Mouse (Mus musculus): ENCODE results near the gene 2410002F23Rik. TPM values are rescaled to one million over a fixed set of nuclear protein-coding genes. Genes with fewer than 3 reads are reported as not detected.

2410002F23Rik gene
- polyA plus RNA-seq (2015; fragmentation: Nextera tagmentation; extraction: Ambion mirVana), result 76.2 and 139 TPM in 2 replicates

DNA sequence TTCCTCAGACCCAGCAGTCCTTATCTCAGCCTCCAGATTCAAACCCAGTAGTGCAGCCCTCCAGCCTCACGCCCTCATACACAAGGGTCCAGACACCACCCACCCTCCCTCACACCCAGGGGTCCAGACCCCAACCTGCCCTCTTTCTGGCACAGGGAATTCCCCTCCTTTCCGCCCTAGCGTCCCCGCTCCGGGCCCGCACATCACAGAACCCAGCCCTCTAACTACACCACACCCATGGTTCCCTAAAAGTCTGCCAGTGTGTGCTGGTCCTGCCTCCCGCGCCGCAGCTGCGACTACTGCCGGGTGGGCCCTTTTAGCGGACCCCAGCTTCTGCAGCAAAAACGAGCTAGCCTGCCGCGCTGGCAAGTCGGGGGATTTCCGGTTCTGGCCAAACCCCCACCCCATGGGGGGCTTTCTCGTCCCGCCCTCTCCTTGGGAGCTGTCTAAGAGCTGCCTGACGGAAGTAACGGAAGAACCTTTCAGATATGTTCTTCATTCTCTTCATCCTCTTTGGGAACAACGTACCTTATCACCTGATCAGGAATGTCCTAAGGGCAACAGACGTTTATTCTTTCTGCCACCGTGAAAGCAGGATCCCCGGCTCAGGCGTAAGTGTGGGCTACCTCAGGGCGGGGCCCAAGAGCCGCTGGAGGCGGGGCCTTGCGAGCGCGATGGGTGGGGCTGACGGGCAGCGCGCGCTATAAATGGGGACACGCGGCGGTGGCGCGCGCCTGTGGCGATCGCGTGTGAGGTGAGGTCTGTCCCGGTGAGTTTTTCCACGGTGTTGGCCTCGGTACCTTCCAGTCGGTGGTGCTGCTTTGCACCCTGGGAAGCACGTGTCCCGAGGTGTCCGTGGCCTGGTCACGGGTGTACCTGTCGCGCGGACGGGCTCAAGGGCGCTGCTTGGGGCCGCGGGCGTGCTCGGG lies at the start of gene 2410002F23Rik, which contains the start of gene 1700028J19Rik:
2410002F23Rik (plus strand) TSS at position 668 of the 929 bp plus-strand sequence.
1700028J19Rik (minus strand) TSS at position 641 of the 929 bp plus-strand sequence.

DNA sequence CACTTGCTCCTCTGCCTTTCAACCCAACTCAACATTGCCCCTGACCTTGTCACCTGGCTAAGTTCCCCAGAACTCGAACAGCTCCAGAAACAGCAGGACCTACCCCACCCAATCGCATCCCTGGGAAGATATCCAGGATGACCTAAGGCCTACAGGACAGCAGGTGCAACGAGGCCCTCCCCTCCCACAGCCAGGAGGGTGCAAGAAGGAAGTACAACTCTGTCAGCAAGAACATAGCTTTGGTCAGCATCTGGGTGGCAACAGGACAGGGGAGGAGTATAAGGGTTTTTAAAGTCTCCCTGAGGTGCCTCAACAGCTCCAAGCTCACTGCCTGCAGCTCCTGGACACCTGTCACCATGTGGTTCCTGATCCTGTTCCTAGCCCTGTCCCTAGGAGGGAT lies 48.6 kb upstream of the 2410002F23Rik start, which contains the start of gene Klk1b3:
Klk1b3 (plus strand) TSS at position 301 of the 400 bp plus-strand sequence.

DNA sequence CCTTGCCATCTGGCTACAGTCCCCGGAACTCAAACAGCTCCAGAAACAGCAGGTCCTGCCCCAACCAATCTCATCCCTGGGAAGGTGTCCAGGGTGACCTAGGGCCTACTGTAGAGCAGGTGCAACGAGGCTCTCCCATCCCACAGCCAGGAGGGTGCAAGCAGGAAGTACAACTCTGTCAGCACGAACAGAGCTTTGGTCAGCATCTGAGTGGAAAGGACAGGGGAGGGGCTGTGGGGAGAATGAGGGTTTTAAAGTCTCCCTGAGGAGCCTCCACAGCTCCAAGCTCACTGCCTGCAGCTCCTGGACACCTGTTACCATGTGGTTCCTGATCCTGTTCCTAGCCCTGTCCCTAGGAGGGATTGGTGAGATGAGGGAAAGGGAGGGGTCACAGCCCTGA lies 39.4 kb upstream of the 2410002F23Rik start, which contains the start of gene Klk1b4:
Klk1b4 (plus strand) TSS at position 301 of the 400 bp plus-strand sequence.

DNA sequence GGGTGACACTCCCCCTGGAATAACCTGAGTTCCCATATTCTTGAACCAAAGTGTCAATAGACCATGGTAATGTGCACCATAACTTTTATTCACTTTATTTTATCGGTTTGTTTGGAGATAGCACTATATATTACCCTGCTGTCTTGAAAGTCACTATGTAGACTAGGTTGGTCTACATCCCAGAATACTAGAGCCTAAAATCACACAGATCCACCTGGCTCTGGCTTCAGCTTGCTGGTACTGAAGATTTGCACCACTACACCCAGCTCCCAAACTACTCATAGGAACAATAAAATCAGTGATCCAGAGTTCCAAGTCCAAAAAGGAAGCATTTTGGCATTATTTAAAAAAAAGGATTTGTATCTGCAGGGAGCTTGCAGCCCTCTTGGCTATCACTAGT lies 30.9 kb upstream of the 2410002F23Rik start, which contains the start of gene Klk1b5:
Klk1b5 (plus strand) TSS at position 301 of the 400 bp plus-strand sequence.

DNA sequence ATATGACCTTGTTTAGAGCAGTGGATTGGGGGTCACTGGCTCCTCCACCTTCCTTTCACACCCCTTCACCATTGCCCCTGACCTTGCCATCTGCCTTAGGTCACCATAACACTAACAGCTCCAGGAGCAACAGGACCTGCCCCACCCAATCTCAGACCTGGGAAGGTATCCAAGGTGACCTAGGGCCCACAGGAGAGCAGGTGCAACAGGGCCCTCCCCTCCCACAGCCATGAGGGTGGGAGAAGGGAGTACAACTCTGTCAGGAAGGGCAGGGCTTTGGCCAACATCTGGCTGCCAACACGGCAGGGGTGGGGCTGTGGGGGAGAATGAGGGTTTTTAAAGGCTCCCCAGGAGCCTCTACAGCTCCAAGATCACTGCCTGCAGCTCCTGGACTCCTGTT lies 21.4 kb upstream of the 2410002F23Rik start, which contains the start of gene Klk1:
Klk1 (plus strand) TSS at position 285 of the 400 bp plus-strand sequence.

DNA sequence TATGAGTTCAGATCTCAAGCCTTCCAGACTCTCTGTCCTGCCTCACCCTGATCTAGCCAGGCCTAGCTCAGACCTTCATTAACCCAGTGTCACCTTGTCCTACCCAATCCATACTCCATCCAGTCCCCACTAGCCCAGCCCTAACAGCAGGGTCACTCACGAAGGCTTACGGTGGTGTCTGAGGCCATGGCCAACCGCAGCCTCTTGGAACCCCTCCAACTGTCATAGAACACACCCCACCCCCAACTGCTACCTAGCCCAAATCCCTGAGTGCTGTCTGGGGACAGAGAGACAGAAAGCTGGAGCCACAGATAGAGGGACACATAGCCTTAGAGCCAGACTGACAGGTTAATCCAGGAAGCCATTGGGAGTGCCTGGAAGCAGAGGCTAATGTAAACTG lies 10.6 kb upstream of the 2410002F23Rik start, which contains the start of gene Gm36864:
Gm36864 (plus strand) TSS at position 269 of the 400 bp plus-strand sequence.

DNA sequence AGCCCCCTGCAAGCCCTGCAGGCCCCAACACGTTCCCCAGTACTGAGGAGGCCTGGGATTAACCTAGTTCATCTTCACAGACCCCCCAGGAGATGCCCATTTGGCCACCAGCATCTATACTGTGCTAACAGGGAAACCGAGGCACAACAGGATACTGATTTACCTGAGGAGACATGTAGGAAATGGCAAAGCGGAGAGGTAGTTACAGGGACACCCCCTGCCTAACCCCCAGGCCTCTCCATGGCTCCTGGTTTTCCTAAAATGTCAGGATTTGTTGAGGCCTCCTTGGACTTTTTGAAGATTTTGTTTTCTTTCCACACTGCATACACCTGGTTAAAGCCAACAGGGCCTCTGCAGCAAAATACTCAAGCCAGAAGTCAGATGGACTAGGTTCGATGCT lies 10.8 kb downstream of the 2410002F23Rik start, which contains the start of gene Acp4:
Acp4 (minus strand) TSS at position 101 of the 400 bp plus-strand sequence.

DNA sequence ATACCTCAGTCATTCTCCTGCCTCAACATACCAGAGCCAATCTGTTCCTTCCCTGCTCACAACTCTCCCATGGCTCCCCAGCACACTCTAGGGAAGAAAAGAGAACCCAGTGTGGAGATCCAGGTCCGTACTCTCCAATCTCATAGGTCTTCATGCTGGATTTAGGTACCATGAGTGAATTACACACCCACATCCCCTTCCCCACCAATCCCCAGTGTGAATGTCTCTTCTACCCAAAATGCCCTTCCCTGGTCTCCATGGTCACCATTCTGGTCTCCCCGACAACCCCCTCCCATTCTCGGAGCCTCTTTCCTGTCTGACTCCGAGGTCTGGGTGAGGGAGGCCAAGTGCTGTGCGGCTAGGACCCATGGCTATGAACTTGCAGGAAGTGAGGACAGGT lies 14.6 kb downstream of the 2410002F23Rik start, which contains the start of gene Gm15517:
Gm15517 (plus strand) TSS at position 301 of the 400 bp plus-strand sequence.

Other genes starting within 250 kb of the 2410002F23Rik start
- gene Klk1b26, start 234.6 kb upstream of the 2410002F23Rik start, polyA plus RNA-seq (2015; fragmentation: Nextera tagmentation; extraction: Ambion mirVana), result not detected in 2 replicates
- gene Klk1b27, start 194.4 kb upstream of the 2410002F23Rik start, polyA plus RNA-seq (2015; fragmentation: Nextera tagmentation; extraction: Ambion mirVana), result not detected in 2 replicates
- gene Klk1b21, start 144.4 kb upstream of the 2410002F23Rik start, polyA plus RNA-seq (2015; fragmentation: Nextera tagmentation; extraction: Ambion mirVana), result not detected in 2 replicates
- not detected in 2 replicates for gene Klk1b22, start 134.0 kb upstream of the 2410002F23Rik start, polyA plus RNA-seq (2015; fragmentation: Nextera tagmentation; extraction: Ambion mirVana)
- gene Klk1b16, start 110.0 kb upstream of the 2410002F23Rik start, polyA plus RNA-seq (2015; fragmentation: Nextera tagmentation; extraction: Ambion mirVana), result not detected in 2 replicates
- not detected in 2 replicates for gene Klk1b24, start 58.5 kb upstream of the 2410002F23Rik start, polyA plus RNA-seq (2015; fragmentation: Nextera tagmentation; extraction: Ambion mirVana)
- not detected in 2 replicates for gene Klk1b3, start 48.5 kb upstream of the 2410002F23Rik start, polyA plus RNA-seq (2015; fragmentation: Nextera tagmentation; extraction: Ambion mirVana)
- gene Klk1b4, start 39.3 kb upstream of the 2410002F23Rik start, polyA plus RNA-seq (2015; fragmentation: Nextera tagmentation; extraction: Ambion mirVana), result not detected in 2 replicates
- gene Klk1b5, start 30.8 kb upstream of the 2410002F23Rik start, polyA plus RNA-seq (2015; fragmentation: Nextera tagmentation; extraction: Ambion mirVana), result not detected in 2 replicates
- 0.37 and 1.4 TPM in 2 replicates for gene Klk1, start 21.4 kb upstream of the 2410002F23Rik start, polyA plus RNA-seq (2015; fragmentation: Nextera tagmentation; extraction: Ambion mirVana)
- gene Gm36864, start 10.5 kb upstream of the 2410002F23Rik start, polyA plus RNA-seq (2015; fragmentation: Nextera tagmentation; extraction: Ambion mirVana), result 0.17 TPM in 1 of 2 replicates, not detected in the other
- 0.58 and 2.0 TPM in 2 replicates for gene 1700028J19Rik, start within 50 bp of the 2410002F23Rik start, polyA plus RNA-seq (2015; fragmentation: Nextera tagmentation; extraction: Ambion mirVana)
- not detected in 2 replicates for gene Acp4, start 10.7 kb downstream of the 2410002F23Rik start, polyA plus RNA-seq (2015; fragmentation: Nextera tagmentation; extraction: Ambion mirVana)
- not detected in 2 replicates for gene Gm15517, start 14.7 kb downstream of the 2410002F23Rik start, polyA plus RNA-seq (2015; fragmentation: Nextera tagmentation; extraction: Ambion mirVana)
- gene Clec11a, start 60.2 kb downstream of the 2410002F23Rik start, polyA plus RNA-seq (2015; fragmentation: Nextera tagmentation; extraction: Ambion mirVana), result 9.6 and 11.3 TPM in 2 replicates
- 2.0 and 2.9 TPM in 2 replicates for gene Shank1, start 63.5 kb downstream of the 2410002F23Rik start, polyA plus RNA-seq (2015; fragmentation: Nextera tagmentation; extraction: Ambion mirVana)
- 3.1 and 3.6 TPM in 2 replicates for gene Syt3, start 137.4 kb downstream of the 2410002F23Rik start, polyA plus RNA-seq (2015; fragmentation: Nextera tagmentation; extraction: Ambion mirVana)
- 1.2 and 2.0 TPM in 2 replicates for gene 1700008O03Rik, start 139.1 kb downstream of the 2410002F23Rik start, polyA plus RNA-seq (2015; fragmentation: Nextera tagmentation; extraction: Ambion mirVana)
- 1.3 and 3.1 TPM in 2 replicates for gene Lrrc4b, start 182.3 kb downstream of the 2410002F23Rik start, polyA plus RNA-seq (2015; fragmentation: Nextera tagmentation; extraction: Ambion mirVana)
- gene Aspdh, start 218.7 kb downstream of the 2410002F23Rik start, polyA plus RNA-seq (2015; fragmentation: Nextera tagmentation; extraction: Ambion mirVana), result 1.4 and 2.2 TPM in 2 replicates
- gene Josd2, start 221.3 kb downstream of the 2410002F23Rik start, polyA plus RNA-seq (2015; fragmentation: Nextera tagmentation; extraction: Ambion mirVana), result 53.4 and 55.2 TPM in 2 replicates
- gene Emc10, start 249.8 kb downstream of the 2410002F23Rik start, polyA plus RNA-seq (2015; fragmentation: Nextera tagmentation; extraction: Ambion mirVana), result 102 and 104 TPM in 2 replicates
- 17.2 and 25.9 TPM in 2 replicates for gene Fam71e1, start 249.9 kb downstream of the 2410002F23Rik start, polyA plus RNA-seq (2015; fragmentation: Nextera tagmentation; extraction: Ambion mirVana)